Mouse (Mus musculus) MEL (cell line): ENCODE measurements around the gene Tnfaip1.

Experiments used
- CHD2 ChIP-seq: IDR thresholded peaks from 2 replicates; pipeline ENCODE4 v1.6.1; 2011; ENCODE audit warnings: low read length, improper control_type of control experiment
- EP300 ChIP-seq, 2 experiments: IDR thresholded peaks; 2 replicates each; pipeline ENCODE4 v1.6.1; 2011; ENCODE audit warnings: improper control_type of control experiment in 2 of 2, low read length in 2 of 2, low read depth in 1 of 2, mild to moderate bottlenecking in 1 of 2
- MAFK ChIP-seq: IDR thresholded peaks from 2 replicates; pipeline ENCODE4 v1.6.1; 2011; ENCODE audit warnings: low read depth, mild to moderate bottlenecking, low read length, improper control_type of control experiment, borderline replicate concordance
- POLR2A ChIP-seq, 2 experiments: IDR thresholded peaks; 2 replicates each; pipeline ENCODE4 v1.6.1; 2011 to 2012; ENCODE audit warnings: low read length in 2 of 2, mild to moderate bottlenecking in 2 of 2, control low read depth in 1 of 2, improper control_type of control experiment in 1 of 2, low read depth in 1 of 2, moderate library complexity in 1 of 2; ENCODE audit not compliant: control insufficient read depth in 1 of 2, insufficient read depth in 1 of 2, poor library complexity in 1 of 2

- TF ChIP-seq POLR2A (IDR thresholded peaks at IDR 0.05; ENCODE audit: control insufficient read depth in 1 of 2, insufficient read depth in 1 of 2, low read depth in 1 of 2, low read length in 2 of 2, poor library complexity in 1 of 2) (no peak), EP300 (IDR thresholded peaks at IDR 0.05; ENCODE audit: low read depth in 1 of 2, low read length in 2 of 2) (no peak), CHD2 (no peak), MAFK (no peak)
Measured at GRCm38 (mm10) chr11:78499543-78499942, 36.6 kb downstream of the Tnfaip1 start.
